Mouse (Mus musculus) stomach, postnatal 0 days (tissue): ENCODE measurements around the gene Ralbp1.

ENCODE experiments used
- CTCF ChIP-seq: IDR thresholded peaks from 2 replicates; pipeline ENCODE4 v1.5.1; 2016; ENCODE audit warnings: antibody characterized with exemption, low read depth, mild to moderate bottlenecking, moderate library complexity
- EP300 ChIP-seq: optimal IDR thresholded peaks from 2 replicates; pipeline ENCODE3; 2016; ENCODE audit warnings: antibody characterized with exemption

DNA sequence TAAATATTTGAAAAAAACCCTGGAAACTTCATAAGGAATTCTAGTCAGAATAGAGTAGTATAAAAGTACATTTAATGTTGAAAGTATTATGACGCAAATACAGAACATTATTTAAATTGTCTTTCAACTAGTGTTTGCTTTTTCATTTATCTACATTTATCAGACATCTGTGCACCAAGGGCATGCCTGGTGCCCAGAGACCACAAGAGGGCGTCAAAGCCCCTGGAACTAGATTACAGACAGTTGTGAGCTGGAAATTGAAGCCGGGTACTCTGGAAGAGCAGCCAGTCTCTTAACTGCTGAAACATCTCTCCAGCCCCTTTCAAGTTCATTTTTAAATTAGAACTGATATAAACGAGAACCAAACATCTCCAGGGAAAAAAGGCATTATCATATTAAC, 23.0 kb downstream of the Ralbp1 start:
- TF ChIP-seq EP300 = no peak
- TF ChIP-seq CTCF = peak; percentile 74
